Mouse (Mus musculus): ENCODE data around the gene Lekr1.

DNA sequence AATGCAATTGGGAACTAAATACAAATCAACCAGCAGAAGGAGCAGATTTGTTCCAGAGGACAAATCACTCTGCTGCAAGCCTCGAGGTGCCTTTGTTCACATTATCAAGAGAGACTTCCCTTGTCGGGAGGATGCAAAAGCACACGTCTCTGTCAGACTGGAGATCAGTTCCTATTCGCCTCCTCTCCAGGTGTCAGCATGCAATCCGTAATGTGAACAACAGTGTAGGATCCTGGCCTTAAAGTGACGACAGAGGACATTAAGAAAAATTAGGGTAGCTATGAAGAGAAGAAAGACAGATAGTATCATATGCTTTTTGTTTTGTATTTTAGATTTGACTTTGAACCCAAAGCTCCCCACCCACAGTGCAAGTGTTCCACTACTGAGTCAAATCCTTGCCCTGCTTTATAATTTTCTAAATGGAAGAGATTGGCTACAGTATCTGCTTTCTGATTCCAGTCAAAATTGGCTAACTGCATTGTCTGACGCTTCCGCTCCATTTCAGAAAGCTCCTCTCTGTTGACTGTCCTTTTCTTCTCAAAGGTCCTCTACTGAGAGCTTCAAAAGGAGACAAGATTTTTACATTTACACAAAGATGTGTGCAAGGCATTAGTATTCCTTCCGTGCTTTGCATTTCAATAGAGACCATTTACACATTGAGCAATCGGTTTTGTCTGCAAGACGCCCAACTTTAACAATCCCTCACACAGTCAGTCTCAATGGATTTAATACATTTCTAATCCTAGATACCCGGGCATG, 8.9 kb upstream of the Lekr1 start:
- TF ChIP-seq CTCF (IDR thresholded peaks at IDR 0.05; ENCODE audit: control insufficient read depth, insufficient read depth, insufficient read length) (no peak), CEBPB (IDR thresholded peaks at IDR 0.05; ENCODE audit: low read depth) (no peak), USF1 (IDR thresholded peaks at IDR 0.05; ENCODE audit: low read depth) (no peak), MAX (IDR thresholded peaks at IDR 0.05) (no peak), MYOD1 (IDR thresholded peaks at IDR 0.05; ENCODE audit: control insufficient read depth, insufficient read length, low read depth) (no peak)

Measured in C2C12 (cell line).